Mouse (Mus musculus): ENCODE measurements around the gene 2510039O18Rik. TPM values are rescaled to one million over a fixed set of nuclear protein-coding genes. Genes with fewer than 3 reads are reported as not detected.

Gene 2510039O18Rik
- total and polyA plus RNA-seq, 3 experiments, result 48.3 to 59.9 TPM; not detected in 1

- no peaks in the 10 kb centered on the region for H3K9me3 ChIP-seq (replicated peaks; ENCODE audit: insufficient read depth, low read length)
- no peaks in the 10 kb centered on the region for H3K27me3 ChIP-seq (ENCODE audit: control insufficient read depth in 1 of 2, insufficient read depth in 2 of 2, low read length in 2 of 2)
- H3K79me2 ChIP-seq (ENCODE audit: control insufficient read depth, insufficient read depth, low read length, poor library complexity), result 0 out of 2 replicates have a peak, but pooled peaks cover 1% of the 10 kb centered on the region
- no peak overlapping the region for H3K27ac ChIP-seq (ENCODE audit: control insufficient read depth, low read depth, low read length)
- peaks cover 0 to 4% of the 10 kb centered on the region in 2 experiments; a peak in 2 of 4 replicates for H3K36me3 ChIP-seq (ENCODE audit: control insufficient read depth in 1 of 2, insufficient read depth in 2 of 2, low read length in 2 of 2)
- DNase-seq (ENCODE audit: low read depth, low spot score), result no peak
- TF ChIP-seq CHD2 (IDR thresholded peaks at IDR 0.05; ENCODE audit: low read length), result no peak
- TF ChIP-seq SIN3A (IDR thresholded peaks at IDR 0.05; ENCODE audit: low read length), result no peak
- TF ChIP-seq ZC3H11A (IDR thresholded peaks at IDR 0.05; ENCODE audit: low read depth, low read length), result no peak
- TF ChIP-seq JUND (IDR thresholded peaks at IDR 0.05; ENCODE audit: low read depth, low read length), result no peak
- TF ChIP-seq KAT2A (conservative IDR thresholded peaks at IDR 0.05; ENCODE audit: low read depth, low read length), result no peak
- no peak for TF ChIP-seq MAX (IDR thresholded peaks at IDR 0.05; ENCODE audit: low read length)
- no peak for TF ChIP-seq CHD1 (IDR thresholded peaks at IDR 0.05; ENCODE audit: low read depth, low read length)
- no peak overlapping the region for H3K9ac ChIP-seq (ENCODE audit: control insufficient read depth, low read depth, low read length, poor library complexity, severe bottlenecking)
- H3K4me1 ChIP-seq (ENCODE audit: control insufficient read depth in 1 of 2, insufficient read depth in 2 of 2, low read length in 2 of 2), result peaks cover 0 to 2% of the 10 kb centered on the region in 2 experiments; a peak in 1 of 4 replicates
- H3K4me3 ChIP-seq (ENCODE audit: control insufficient read depth in 1 of 2, insufficient read depth in 1 of 2, low read depth in 2 of 2, low read length in 2 of 2), result no peak overlapping the region
Measured at GRCm38 (mm10) chr4:147930946-147931345, 9.7 kb upstream of the 2510039O18Rik start.

DNA sequence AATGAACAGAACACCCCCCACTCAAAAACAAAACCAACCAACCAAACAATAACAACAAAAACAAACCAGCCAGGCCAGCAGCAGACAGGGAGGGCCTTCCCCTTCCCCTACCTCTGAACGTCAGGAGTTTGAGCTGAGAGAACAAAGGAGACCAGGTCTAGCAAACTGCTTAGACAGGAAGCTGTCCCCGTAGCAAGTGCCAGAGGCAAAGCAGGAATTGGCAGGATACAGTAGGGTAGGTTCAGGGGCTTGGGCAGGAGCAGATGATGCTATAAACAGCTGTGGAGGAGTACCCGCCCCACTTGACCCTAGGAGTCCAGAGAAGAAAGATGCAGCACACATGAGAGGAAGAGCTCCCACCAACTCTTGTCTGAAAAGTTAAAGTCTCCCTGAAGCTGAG is 6.6 kb upstream of the 2510039O18Rik start:
- Histone ChIP-seq H3K4me3 (ENCODE audit: control insufficient read depth in 1 of 2, insufficient read depth in 1 of 2, low read depth in 2 of 2, low read length in 2 of 2) (no peak overlapping the region), H3K4me1 (ENCODE audit: control insufficient read depth in 1 of 2, insufficient read depth in 2 of 2, low read length in 2 of 2) (peaks cover 5 to 12% of the 10 kb centered on the region in 2 experiments), H3K27ac (ENCODE audit: control insufficient read depth, low read depth, low read length) (no peak overlapping the region), H3K36me3 (ENCODE audit: control insufficient read depth in 1 of 2, insufficient read depth in 2 of 2, low read length in 2 of 2) (peaks cover 0 to 5% of the 10 kb centered on the region in 2 experiments; a peak in 2 of 4 replicates), H3K79me2 (ENCODE audit: control insufficient read depth, insufficient read depth, low read length, poor library complexity) (peaks cover 1% of the 10 kb centered on the region; the same call in 1 of the 2 replicates), H3K27me3 (ENCODE audit: control insufficient read depth in 1 of 2, insufficient read depth in 2 of 2, low read length in 2 of 2) (no peaks in the 10 kb centered on the region), H3K9me3 (replicated peaks; ENCODE audit: insufficient read depth, low read length) (no peaks in the 10 kb centered on the region), H3K9ac (ENCODE audit: control insufficient read depth, low read depth, low read length, poor library complexity, severe bottlenecking) (no peak overlapping the region)
- no peak for DNase-seq (ENCODE audit: low read depth, low spot score)
- TF ChIP-seq MAZ (IDR thresholded peaks at IDR 0.05; ENCODE audit: low read depth, low read length) (no peak), MAX (IDR thresholded peaks at IDR 0.05; ENCODE audit: low read length) (no peak), ELF1 (IDR thresholded peaks at IDR 0.05; ENCODE audit: low read depth, low read length) (no peak), HCFC1 (IDR thresholded peaks at IDR 0.05; ENCODE audit: low read depth, low read length) (no peak), USF2 (IDR thresholded peaks at IDR 0.05; ENCODE audit: borderline replicate concordance in 1 of 2, insufficient read depth in 1 of 2, low read depth in 1 of 2, low read length in 2 of 2) (no peak), ZKSCAN1 (IDR thresholded peaks at IDR 0.05; ENCODE audit: low read depth, low read length) (no peak), SIN3A (IDR thresholded peaks at IDR 0.05; ENCODE audit: low read length) (no peak), ETS1 (IDR thresholded peaks at IDR 0.05; ENCODE audit: low read depth, low read length) (no peak), CHD2 (IDR thresholded peaks at IDR 0.05; ENCODE audit: low read length) (no peak), RCOR1 (IDR thresholded peaks at IDR 0.05; ENCODE audit: low read depth, low read length) (no peak), MXI1 (IDR thresholded peaks at IDR 0.05; ENCODE audit: low read depth, low read length) (no peak), TBP (IDR thresholded peaks at IDR 0.05; ENCODE audit: low read depth, low read length) (no peak), ZNF384 (IDR thresholded peaks at IDR 0.05; ENCODE audit: low read depth, low read length) (no peak), MYB (IDR thresholded peaks at IDR 0.05; ENCODE audit: low read depth, low read length) (no peak), NRF1 (IDR thresholded peaks at IDR 0.05; ENCODE audit: insufficient read depth, low read depth, low read length, poor library complexity, severe bottlenecking) (no peak), CTCF (IDR thresholded peaks at IDR 0.05 in 2 of 3, conservative IDR thresholded peaks at IDR 0.05 in 1 of 3; ENCODE audit: control insufficient read depth in 1 of 3, insufficient read depth in 1 of 3, low read depth in 2 of 3, low read length in 3 of 3, poor library complexity in 1 of 3, severe bottlenecking in 1 of 3) (no peak), KAT2A (conservative IDR thresholded peaks at IDR 0.05; ENCODE audit: low read depth, low read length) (no peak)
